23 mouse cellular contexts compared by ENCODE assay signal in genomic region chr16:14009966-14010365, GRCm38 (mm10). TPM values are rescaled to one million over a fixed set of nuclear protein-coding genes. Genes with fewer than 3 reads are reported as not detected.
"Had no signal": no experiment of that assay in that cellular context is flagged by ENCODE, and none has a peak within 500 bp of the region (broad histone marks: within the 10 kb centered on the region; RNA-seq: fewer than 3 reads in every experiment).

No protein-coding gene starts in this region.

- H3K4me3 ChIP-seq: midbrain, embryonic 10.5 days; midbrain, embryonic 12.5 days; myocyte; neural tube, embryonic 13.5 days; neural tube, embryonic 15.5 days had no signal

- H3K4me2 ChIP-seq: lung, embryonic 14.5 days; midbrain, embryonic 12.5 days; neural tube, embryonic 13.5 days; neural tube, embryonic 15.5 days had no signal

- H3K27me3 ChIP-seq: midbrain, embryonic 12.5 days; neural tube, embryonic 13.5 days; neural tube, embryonic 15.5 days had no signal

- H3K27ac ChIP-seq: midbrain, embryonic 10.5 days; midbrain, embryonic 12.5 days; neural tube, embryonic 13.5 days; neural tube, embryonic 15.5 days had no signal

- H3K36me3 ChIP-seq: midbrain, embryonic 10.5 days had no signal

- DNase-seq: lung, embryonic 14.5 days; lung, postnatal 10 days; lung, postnatal 4 days; midbrain, embryonic 14.5 days; retina, postnatal 1 day; right cerebral cortex, adult 18-20 months; right cerebral cortex, postnatal 25 days; right cerebral cortex, postnatal 4 days; spleen, adult 18-20 months; thymus, adult 18-20 months; thymus, postnatal 14 days; thymus, postnatal 36 days had no signal

- H3K9ac ChIP-seq: lung, embryonic 14.5 days; midbrain, embryonic 12.5 days; neural tube, embryonic 13.5 days; neural tube, embryonic 15.5 days had no signal

- H3K4me1 ChIP-seq: midbrain, embryonic 10.5 days; midbrain, embryonic 12.5 days; neural tube, embryonic 13.5 days; neural tube, embryonic 15.5 days had no signal

- H3K9me3 ChIP-seq: midbrain, embryonic 10.5 days; midbrain, embryonic 12.5 days; neural tube, embryonic 13.5 days; neural tube, embryonic 15.5 days had no signal

- ATAC-seq: midbrain, embryonic 16.5 days had no signal

RNA-seq across cellular contexts. Expression of gene Ifitm7, which starts 23.3 kb away (rescaled TPM):
- polyA plus RNA-seq: lung, embryonic 14.5 days; lung, embryonic 16.5 days; myocyte; neural tube, embryonic 11.5 days; small intestine, adult 2 months; stomach, embryonic 14.5 days; thymus, postnatal 0 days had no signal
